Mouse (Mus musculus): Measurements from ENCODE around the gene Clmp.

GRCm38 (mm10) chr9:40687053-40687452 lies 1.3 kb downstream of the Clmp start:
- TF ChIP-seq POLR2A (IDR thresholded peaks at IDR 0.05; ENCODE audit: borderline replicate concordance, control insufficient read depth, low read depth, low read length) (no peak), CTCF (IDR thresholded peaks at IDR 0.05; ENCODE audit: control insufficient read depth, insufficient read depth, low read length) (no peak)
